Mouse (Mus musculus) left cerebral cortex, postnatal 25 days (tissue): ENCODE data around the gene Tsg101. TPM values are rescaled to one million over a fixed set of nuclear protein-coding genes. Genes with fewer than 3 reads are reported as not detected.
A peak's percentile ranks its signal among the peaks of the same experiment; 100 is the strongest.

ENCODE experiments used
- DNase-seq, 2 experiments: peaks; one replicate each; pipeline ENCODE4 v3.0.0; 2022; ENCODE audit warnings: low spot score in 2 of 2, mixed read lengths in 1 of 2
- intact Hi-C: fragments of 180-260 bp; cut with DNase I; formaldehyde crosslinking; loops from one replicate; pipeline ENCODE4 v1.15.1; 2025
- total RNA-seq, 2 experiments: library from RNA; stranded (reverse); gene quantifications; 2 replicates each; pipeline ENCODE4 v1.2.3; 2021

The Tsg101 gene
- total RNA-seq, 2 experiments from 2014 or later: 75.5 to 81.1 TPM

DNA sequence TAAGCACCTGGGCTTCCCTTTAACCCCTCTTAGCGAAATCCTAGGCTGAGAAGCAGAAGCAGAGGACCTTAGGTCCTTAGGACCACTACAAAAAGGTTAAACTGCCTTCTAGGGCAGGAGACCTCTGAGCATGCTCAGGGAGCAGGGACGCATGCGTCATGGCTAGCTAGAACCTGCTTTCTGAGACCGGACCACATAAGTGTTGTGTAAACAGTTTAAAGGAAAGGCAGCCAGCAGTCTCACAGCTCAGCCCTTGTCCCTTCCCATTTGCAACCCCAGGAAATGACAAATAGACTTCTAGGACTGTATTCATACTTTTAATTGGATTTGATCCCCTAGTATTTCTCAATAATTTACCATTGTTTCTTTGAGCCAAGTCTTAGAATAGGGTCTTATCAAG is 79.4 kb downstream of the Tsg101 start:
- intact Hi-C loops: no loop called here
- no peak for DNase-seq

DNA sequence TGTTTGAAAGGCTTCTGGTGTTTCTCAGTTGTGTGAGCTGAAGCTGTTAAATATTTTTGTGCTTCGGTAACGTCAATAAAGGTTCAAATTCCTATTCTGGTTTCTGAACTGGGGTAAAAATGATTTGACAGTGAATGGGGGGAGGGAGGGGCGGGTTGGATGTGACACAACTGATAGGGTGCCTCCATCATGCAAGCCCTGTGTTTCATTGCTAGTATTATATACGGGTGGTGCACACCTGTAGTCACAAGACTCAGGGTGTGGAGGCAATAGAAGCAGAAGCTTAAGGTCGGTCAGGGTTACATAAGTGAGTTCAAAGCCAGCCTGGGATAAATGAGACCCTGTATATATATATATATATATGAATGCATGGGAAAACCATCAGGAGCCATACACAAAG is 79.9 kb downstream of the Tsg101 start:
- intact Hi-C loops: no loop called here
- DNase-seq: no peak

DNA sequence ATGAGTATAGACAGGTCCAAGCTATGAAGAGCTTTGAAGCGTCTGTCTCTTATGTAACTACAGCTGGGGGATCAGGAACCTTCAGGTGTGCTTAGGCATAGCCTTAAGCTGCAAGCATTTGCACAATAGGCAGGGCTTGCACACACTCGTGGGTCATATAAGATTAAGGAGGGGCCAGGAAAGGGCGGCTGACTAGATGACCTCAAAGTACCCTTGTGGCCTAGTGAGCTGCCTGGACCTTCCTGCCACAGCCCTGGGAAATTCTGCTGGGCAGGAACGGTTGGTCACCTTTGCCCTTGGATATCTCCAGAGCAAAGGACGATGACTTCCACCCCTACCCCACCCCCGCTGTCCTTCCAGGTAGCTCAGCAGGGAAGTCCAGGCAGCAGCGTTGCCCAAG is 80.3 kb downstream of the Tsg101 start:
- peak in 1 of 2 experiments; percentile 25 for DNase-seq
- intact Hi-C loops: no loop called here

Other genes starting within 250 kb of the Tsg101 start
- gene Tph1, start 247.4 kb downstream of the Tsg101 start, total RNA-seq: under 1 TPM; 0.21 to 0.32 TPM
- gene Saal1, start 209.3 kb downstream of the Tsg101 start, total RNA-seq: 1 to 10 TPM; 8.0 TPM
- under 1 TPM in 1 of 2 experiments, not detected in 1; 0.16 TPM for gene Saa3, start 204.3 kb downstream of the Tsg101 start, total RNA-seq
- not detected for gene Saa4, start 187.4 kb downstream of the Tsg101 start, total RNA-seq
- gene Saa1, start 177.0 kb downstream of the Tsg101 start, total RNA-seq: not detected
- gene Saa2, start 168.2 kb downstream of the Tsg101 start, total RNA-seq: not detected
- 10 to 100 TPM; 13.3 to 16.1 TPM for gene Hps5, start 123.9 kb downstream of the Tsg101 start, total RNA-seq
- gene Gtf2h1, start 123.9 kb downstream of the Tsg101 start, total RNA-seq: 10 to 100 TPM; 37.9 to 41.1 TPM
- gene Ldha, start 78.5 kb downstream of the Tsg101 start, total RNA-seq: 100 to 1,000 TPM; 395 to 440 TPM
- gene Ldhc, start 58.8 kb downstream of the Tsg101 start, total RNA-seq: not detected
- gene Uevld, start 38.6 kb upstream of the Tsg101 start, total RNA-seq: 10 to 100 TPM; 10.2 to 13.3 TPM
- not detected for gene Gm9999, start 63.6 kb upstream of the Tsg101 start, total RNA-seq
- 10 to 100 TPM; 13.8 to 13.9 TPM for gene Spty2d1, start 88.4 kb upstream of the Tsg101 start, total RNA-seq
- 10 to 100 TPM; 16.4 to 19.4 TPM for gene Tmem86a, start 130.6 kb upstream of the Tsg101 start, total RNA-seq
- gene Ptpn5, start 213.7 kb upstream of the Tsg101 start, total RNA-seq: 100 to 1,000 TPM; 150 to 173 TPM